Mouse (Mus musculus) left cerebral cortex, adult 9 months (tissue): ENCODE results near the gene Tinagl1.

Source experiments
- DNase-seq, 2 experiments: peaks; one replicate each; pipeline ENCODE4 v3.0.0; 2022; ENCODE audit warnings: low spot score in 2 of 2

Tinagl1 gene

GRCm38 (mm10) chr4:130140992-130141402, 33.9 kb downstream of the Tinagl1 start:
- DNase-seq: peak; percentile 38 to 67

- DNase-seq: no peak
These were observed 35.8 kb downstream of the Tinagl1 start, which contains the start of gene Hcrtr1 for GRCm38 (mm10) chr4:130139214-130139492. Gene Hcrtr1, minus strand, starts transcription at chr4:130139359.

DNA sequence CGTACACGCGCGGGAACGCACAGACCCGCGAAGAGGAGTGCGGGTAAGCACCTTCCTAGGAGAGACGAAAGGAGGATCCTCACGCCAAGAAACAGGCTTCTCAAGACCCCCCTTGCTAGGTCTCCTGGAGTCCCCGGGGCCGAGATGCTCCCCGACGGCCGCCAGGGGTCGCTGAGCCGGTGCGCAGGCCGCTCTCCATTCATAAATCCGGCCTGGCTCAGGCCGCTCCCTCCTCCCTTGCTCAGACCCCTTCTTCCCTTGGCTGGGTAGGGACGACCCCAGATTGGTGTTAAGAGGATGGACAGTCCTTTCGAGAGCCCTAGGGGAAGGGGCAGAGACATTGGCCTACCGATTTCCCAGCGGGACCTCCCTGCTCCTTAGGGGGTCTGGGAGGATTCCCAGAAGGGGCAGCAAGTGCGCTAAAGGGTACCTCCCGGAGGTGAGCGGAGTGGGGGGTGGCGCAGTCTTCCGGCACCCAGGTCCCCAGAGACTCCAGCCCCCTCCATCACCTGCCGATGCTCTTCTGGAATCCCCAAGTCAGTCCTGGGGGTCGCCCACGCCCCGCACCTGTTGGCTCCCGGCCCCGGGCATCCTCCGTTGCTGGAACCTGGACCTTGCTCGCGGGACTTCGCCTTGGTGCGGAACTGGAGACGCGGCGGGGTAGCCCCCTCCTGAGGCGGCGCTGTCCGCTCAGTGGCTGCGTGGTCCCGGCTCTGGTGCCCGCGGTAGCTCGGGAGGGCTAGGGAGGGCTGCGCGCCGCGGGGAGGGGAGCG, 36.3 kb downstream of the Tinagl1 start:
- peak in 1 of 2 experiments; percentile 51 for DNase-seq

DNA sequence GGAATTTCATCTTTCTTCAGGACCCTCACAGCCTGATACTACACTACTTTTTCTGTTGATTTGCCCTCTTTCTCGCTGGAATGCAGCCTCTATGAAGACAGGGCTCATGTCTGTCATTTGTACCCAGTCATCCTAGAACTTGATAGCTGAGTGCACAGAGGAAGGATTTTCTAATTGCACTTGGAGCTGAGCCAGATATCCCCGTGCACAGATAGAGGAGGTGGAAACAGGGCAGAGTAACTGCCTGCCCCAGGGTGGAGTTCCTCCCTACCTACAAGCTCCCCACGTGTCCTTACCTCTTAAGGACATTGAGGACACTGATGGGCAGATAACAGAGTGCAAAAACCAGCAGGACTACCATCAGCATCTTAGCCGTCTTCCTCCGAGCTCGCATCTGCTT, 41.5 kb downstream of the Tinagl1 start:
- DNase-seq: no peak

GRCm38 (mm10) chr4:130131448-130132105, 43.3 kb downstream of the Tinagl1 start:
- DNase-seq: no peak

- DNase-seq: no peak
These were observed 44.1 kb downstream of the Tinagl1 start for GRCm38 (mm10) chr4:130130641-130131350.

DNA sequence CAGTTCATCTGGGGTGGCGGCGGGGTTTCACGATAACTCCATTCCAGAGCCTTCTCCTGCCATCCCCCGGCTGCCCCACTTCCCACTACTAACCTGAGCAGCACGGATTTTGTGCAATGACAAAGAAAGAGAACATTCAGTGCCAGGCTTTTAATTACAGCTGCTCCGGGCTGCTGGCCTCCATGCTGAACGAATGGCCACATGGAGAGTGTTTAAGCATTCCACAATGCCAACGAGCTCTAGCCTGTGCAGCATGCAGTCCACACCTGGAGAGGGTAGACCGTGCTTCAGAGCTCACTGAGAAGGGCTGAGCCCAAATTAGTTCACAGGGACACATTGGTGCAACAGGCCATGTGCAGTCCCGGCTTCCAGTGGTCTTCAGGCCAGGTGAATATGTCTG, 44.8 kb downstream of the Tinagl1 start:
- no peak for DNase-seq

DNA sequence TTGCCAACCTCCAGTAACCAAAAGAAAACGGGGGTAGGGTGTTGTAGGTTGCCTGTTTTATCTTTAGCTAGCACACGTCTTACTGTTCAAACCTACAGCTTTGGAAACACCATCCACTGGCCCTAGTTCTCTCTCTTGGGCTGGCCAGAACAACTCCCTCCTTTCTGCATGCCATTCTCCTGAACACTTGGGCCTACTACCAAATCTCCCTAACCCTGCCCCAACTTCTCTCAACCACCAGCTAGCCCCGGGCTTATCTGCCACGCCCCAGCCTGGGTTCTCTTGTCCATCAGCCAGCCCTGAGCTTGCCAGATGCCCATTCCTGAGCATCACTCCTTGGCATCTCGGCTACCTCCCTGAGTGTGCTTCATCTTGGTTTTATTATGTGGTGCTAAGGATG, 46.0 kb downstream of the Tinagl1 start:
- DNase-seq: no peak

GRCm38 (mm10) chr4:130125935-130126334, 49.0 kb downstream of the Tinagl1 start:
- no peak for DNase-seq

- DNase-seq: no peak
These were observed 49.8 kb downstream of the Tinagl1 start for GRCm38 (mm10) chr4:130125164-130125563.

GRCm38 (mm10) chr4:130124110-130124509, 50.8 kb downstream of the Tinagl1 start:
- DNase-seq: no peak

GRCm38 (mm10) chr4:130123020-130123419, 51.9 kb downstream of the Tinagl1 start:
- DNase-seq: no peak

GRCm38 (mm10) chr4:130121560-130121959, 53.4 kb downstream of the Tinagl1 start:
- no peak for DNase-seq

- DNase-seq: no peak
These were observed 54.2 kb downstream of the Tinagl1 start for GRCm38 (mm10) chr4:130120752-130121151.
